8 mouse cellular contexts compared by ENCODE assay signal in the genomic region with DNA sequence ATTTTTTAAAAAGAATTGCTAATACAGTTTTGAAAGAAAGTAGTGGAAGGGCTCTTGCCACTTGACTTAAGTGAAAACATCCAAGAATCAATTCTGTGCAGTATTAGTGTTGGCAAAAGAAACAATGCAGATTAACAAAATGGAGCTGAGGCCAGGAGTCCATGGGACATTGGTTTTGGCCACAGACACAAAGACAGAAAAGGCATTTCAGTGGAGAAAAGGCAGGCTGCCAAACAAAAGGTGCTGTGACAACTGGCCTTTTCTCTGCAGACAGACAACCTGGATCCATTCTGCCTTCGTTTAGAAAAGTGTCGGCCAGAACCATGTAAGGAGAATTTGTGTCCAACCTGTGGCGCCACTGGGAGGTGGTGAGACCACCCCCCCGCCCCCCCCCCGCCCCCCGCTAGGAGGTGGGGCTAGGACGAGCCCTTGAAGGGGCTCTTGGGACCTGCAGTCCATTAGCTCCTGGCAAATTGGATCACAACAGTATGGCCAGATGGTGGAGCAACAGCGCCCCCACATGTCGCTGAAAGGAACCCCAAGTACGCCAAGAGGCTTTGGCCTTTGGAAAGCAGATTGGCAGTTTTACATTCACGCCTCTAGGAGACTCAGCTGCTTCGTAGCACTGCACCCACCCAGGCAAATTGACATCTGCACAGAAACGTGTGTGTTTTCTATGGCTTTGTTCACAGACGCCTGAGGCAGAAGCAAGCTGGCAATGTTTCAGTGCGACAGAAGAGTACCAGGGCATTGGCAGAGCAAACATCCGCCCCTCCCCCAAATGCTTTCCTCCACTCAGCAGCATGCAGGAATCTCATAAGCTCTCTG. TPM values are rescaled to one million over a fixed set of nuclear protein-coding genes. Genes with fewer than 3 reads are reported as not detected.
DNase-seq lines count a peak whose midpoint lies in the region; ATAC-seq and TF ChIP-seq lines count a peak whose summit lies in the region.

No protein-coding gene starts in this region.

- H3K9ac ChIP-seq in heart, embryonic 13.5 days = peak overlapping the region; percentile 72
- H3K9ac ChIP-seq in kidney, postnatal 0 days (ENCODE audit: low read depth, low read length) = no peak overlapping the region
- no peak overlapping the region for H3K9ac ChIP-seq in liver, adult 2 months (ENCODE audit: low read depth, low read length)
- H3K9ac ChIP-seq in neural tube, embryonic 11.5 days (ENCODE audit: low read length) = no peak overlapping the region
- peak overlapping the region; percentile 50 for H3K9ac ChIP-seq in stomach, embryonic 16.5 days (ENCODE audit: low read length)

- no peaks in the 10 kb centered on the region for H3K79me2 ChIP-seq in liver, adult 2 months (ENCODE audit: control insufficient read depth, insufficient read depth, low read length)

- no peaks in the 10 kb centered on the region for H3K36me3 ChIP-seq in heart, embryonic 13.5 days
- H3K36me3 ChIP-seq in kidney, postnatal 0 days (ENCODE audit: insufficient read depth, low read length) = no peaks in the 10 kb centered on the region
- no peaks in the 10 kb centered on the region for H3K36me3 ChIP-seq in liver, adult 2 months (ENCODE audit: control insufficient read depth, insufficient read depth, low read length)
- no peaks in the 10 kb centered on the region for H3K36me3 ChIP-seq in neural tube, embryonic 11.5 days (ENCODE audit: control insufficient read depth, insufficient read depth, low read length)
- no peaks in the 10 kb centered on the region for H3K36me3 ChIP-seq in stomach, embryonic 16.5 days (ENCODE audit: control insufficient read depth, insufficient read depth, low read length)

- no peaks in the 10 kb centered on the region for H3K4me1 ChIP-seq in bone marrow macrophage, adult 2 months (ENCODE audit: control insufficient read depth, insufficient read depth, low read length)
- peaks cover 26% of the 10 kb centered on the region for H3K4me1 ChIP-seq in heart, embryonic 13.5 days
- H3K4me1 ChIP-seq in kidney, postnatal 0 days (replicated peaks; ENCODE audit: insufficient read depth, low read length) = no peaks in the 10 kb centered on the region
- H3K4me1 ChIP-seq in liver, adult 2 months (ENCODE audit: control insufficient read depth, insufficient read depth, low read length) = peaks cover 22% of the 10 kb centered on the region
- no peaks in the 10 kb centered on the region for H3K4me1 ChIP-seq in neural tube, embryonic 11.5 days (ENCODE audit: control insufficient read depth, insufficient read depth, low read length)
- H3K4me1 ChIP-seq in stomach, embryonic 16.5 days (ENCODE audit: control insufficient read depth, insufficient read depth, low read length) = peaks cover 3% of the 10 kb centered on the region; the same call in 1 of the 2 replicates

- TF ChIP-seq CTCF in bone marrow macrophage, adult 2 months (IDR thresholded peaks at IDR 0.05; ENCODE audit: low read depth, low read length) = peak; percentile 58
- TF ChIP-seq CTCF in kidney, postnatal 0 days (IDR thresholded peaks at IDR 0.05; ENCODE audit: low read depth) = peak; percentile 89
- peak; percentile 94 for TF ChIP-seq CTCF in liver, adult 2 months (IDR thresholded peaks at IDR 0.05; ENCODE audit: low read depth, low read length)

- ATAC-seq in heart, embryonic 13.5 days (ENCODE audit: extremely low read depth, insufficient number of reproducible peaks, low FRiP score, low TSS enrichment) = peak; percentile 60; the same call in 1 of the 2 replicates
- peak; percentile 83 for ATAC-seq in kidney, postnatal 0 days (replicated peaks; ENCODE audit: low FRiP score, low read depth)
- ATAC-seq in neural tube, embryonic 11.5 days (ENCODE audit: insufficient read depth, low FRiP score, low TSS enrichment) = peak; percentile 83
- ATAC-seq in stomach, embryonic 16.5 days (ENCODE audit: insufficient read depth, low FRiP score) = peak; percentile 81

- 3% methylated on average over 16 of the region's 16 CpGs for WGBS in heart, embryonic 13.5 days
- 3% methylated on average over 16 of the region's 16 CpGs for WGBS in kidney, postnatal 0 days
- 3% methylated on average over 16 of the region's 16 CpGs for WGBS in liver, adult 2 months
- 5% methylated on average over 16 of the region's 16 CpGs for WGBS in neural tube, embryonic 11.5 days
- 3% methylated on average over 16 of the region's 16 CpGs for WGBS in stomach, embryonic 16.5 days

- peak overlapping the region; percentile 66 for H3K4me2 ChIP-seq in heart, embryonic 13.5 days
- H3K4me2 ChIP-seq in kidney, postnatal 0 days (ENCODE audit: low read length) = peak overlapping the region; percentile 46
- peak overlapping the region; percentile 32; the same call in 1 of the 2 replicates for H3K4me2 ChIP-seq in neural tube, embryonic 11.5 days (ENCODE audit: low read depth)
- H3K4me2 ChIP-seq in stomach, embryonic 16.5 days (ENCODE audit: low read depth, low read length) = peak overlapping the region; percentile 50

- peak; percentile 78 for DNase-seq in A20 (ENCODE audit: low read depth, low spot score)
- DNase-seq in fat pad, adult 2 months (ENCODE audit: extremely low read depth, low read depth, low spot score) = peak; percentile 64
- DNase-seq in kidney, postnatal 0 days (ENCODE audit: low spot score) = peak; percentile 98
- DNase-seq in liver, adult 2 months (ENCODE audit: extremely low read depth, low read depth, low spot score) = peak; percentile 95
- DNase-seq in neural tube, embryonic 11.5 days (ENCODE audit: low spot score) = peak; percentile 89

- peaks cover 24% of the 10 kb centered on the region; the same call in 1 of the 2 replicates for H3K27me3 ChIP-seq in heart, embryonic 13.5 days (replicated peaks)
- H3K27me3 ChIP-seq in kidney, postnatal 0 days (ENCODE audit: insufficient read depth, low read length) = no peaks in the 10 kb centered on the region
- H3K27me3 ChIP-seq in liver, adult 2 months (ENCODE audit: control insufficient read depth, insufficient read depth, low read length) = no peaks in the 10 kb centered on the region
- H3K27me3 ChIP-seq in neural tube, embryonic 11.5 days (ENCODE audit: control insufficient read depth, insufficient read depth, low read length) = no peaks in the 10 kb centered on the region
- no peaks in the 10 kb centered on the region for H3K27me3 ChIP-seq in stomach, embryonic 16.5 days (ENCODE audit: control insufficient read depth, insufficient read depth, low read length)

- H3K4me3 ChIP-seq in bone marrow macrophage, adult 2 months (ENCODE audit: insufficient read depth, low read length) = no peak overlapping the region
- H3K4me3 ChIP-seq in heart, embryonic 13.5 days = peak overlapping the region; percentile 31
- no peak overlapping the region for H3K4me3 ChIP-seq in kidney, postnatal 0 days (replicated peaks; ENCODE audit: low read depth, low read length)
- no peak overlapping the region for H3K4me3 ChIP-seq in liver, adult 2 months (ENCODE audit: insufficient read depth, low read depth, low read length)
- no peak overlapping the region for H3K4me3 ChIP-seq in neural tube, embryonic 11.5 days (ENCODE audit: low read depth, low read length)
- peak overlapping the region; percentile 27 for H3K4me3 ChIP-seq in stomach, embryonic 16.5 days (replicated peaks; ENCODE audit: low read length)

- TF ChIP-seq POLR2A in bone marrow macrophage, adult 2 months (IDR thresholded peaks at IDR 0.05; ENCODE audit: borderline replicate concordance, low read depth, low read length) = no peak
- no peak for TF ChIP-seq POLR2A in liver, adult 2 months (IDR thresholded peaks at IDR 0.05; ENCODE audit: extremely low read depth, insufficient read depth, low read length)

- H3K9me3 ChIP-seq in heart, embryonic 13.5 days = no peaks in the 10 kb centered on the region
- H3K9me3 ChIP-seq in kidney, postnatal 0 days (replicated peaks; ENCODE audit: low read length) = no peaks in the 10 kb centered on the region
- no peaks in the 10 kb centered on the region for H3K9me3 ChIP-seq in neural tube, embryonic 11.5 days (ENCODE audit: control insufficient read depth, low read length)
- no peaks in the 10 kb centered on the region for H3K9me3 ChIP-seq in stomach, embryonic 16.5 days (replicated peaks; ENCODE audit: control insufficient read depth, low read length)

- no peak overlapping the region for H3K27ac ChIP-seq in bone marrow macrophage, adult 2 months (ENCODE audit: insufficient read depth, low read depth, low read length)
- no peak overlapping the region; the same call in 1 of the 2 replicates for H3K27ac ChIP-seq in heart, embryonic 13.5 days (replicated peaks)
- no peak overlapping the region for H3K27ac ChIP-seq in kidney, postnatal 0 days
- H3K27ac ChIP-seq in liver, adult 2 months (replicated peaks; ENCODE audit: insufficient read depth, low read depth, low read length) = no peak overlapping the region
- H3K27ac ChIP-seq in neural tube, embryonic 11.5 days (ENCODE audit: low read depth, low read length) = no peak overlapping the region
- no peak overlapping the region for H3K27ac ChIP-seq in stomach, embryonic 16.5 days (ENCODE audit: low read length)

RNA-seq across cellular contexts. Expression of a gene that starts 8.5 kb away (rescaled TPM):
- 1.2 TPM in 1 of 2 replicates, not detected in the other for polyA plus RNA-seq in bone marrow macrophage, adult 2 months (2012; ENCODE audit: insufficient read depth, insufficient read length, missing spikeins)
- 34.8 and 36.2 TPM in 2 replicates for polyA plus RNA-seq in heart, embryonic 13.5 days (2015; fragmentation: Nextera tagmentation; extraction: Ambion mirVana)
- 29.0 and 30.4 TPM in 2 replicates for polyA plus RNA-seq in kidney, postnatal 0 days (2015; fragmentation: Nextera tagmentation; extraction: Ambion mirVana)
- total RNA-seq in liver, adult 2 months (2014; rRNA removed) = 2.7 and 2.8 TPM in 2 replicates
- 3.0 and 3.8 TPM in 2 replicates for polyA plus RNA-seq in liver, adult 2 months (2012; rRNA removed)
- 15.8 and 18.9 TPM in 2 replicates for polyA plus RNA-seq in neural tube, embryonic 11.5 days (2014; fragmentation: Nextera tagmentation; extraction: Ambion mirVana)
- 43.5 and 52.2 TPM in 2 replicates for polyA plus RNA-seq in stomach, embryonic 16.5 days (2015; fragmentation: Nextera tagmentation; extraction: Ambion mirVana)

RNA-seq across cellular contexts. Expression of a gene that starts 18.5 kb away (rescaled TPM):
- not detected in 2 replicates for polyA plus RNA-seq in bone marrow macrophage, adult 2 months (2012; ENCODE audit: insufficient read depth, insufficient read length, missing spikeins)
- not detected in 2 replicates for polyA plus RNA-seq in heart, embryonic 13.5 days (2015; fragmentation: Nextera tagmentation; extraction: Ambion mirVana)
- polyA plus RNA-seq in kidney, postnatal 0 days (2015; fragmentation: Nextera tagmentation; extraction: Ambion mirVana) = not detected in 2 replicates
- not detected in 2 replicates for total RNA-seq in liver, adult 2 months (2014; rRNA removed)
- 0.05 TPM in 1 of 2 replicates, not detected in the other for polyA plus RNA-seq in liver, adult 2 months (2012; rRNA removed)
- not detected in 2 replicates for polyA plus RNA-seq in neural tube, embryonic 11.5 days (2014; fragmentation: Nextera tagmentation; extraction: Ambion mirVana)
- polyA plus RNA-seq in stomach, embryonic 16.5 days (2015; fragmentation: Nextera tagmentation; extraction: Ambion mirVana) = not detected in 2 replicates

RNA-seq across cellular contexts. Expression of a gene that starts 36.0 kb away (rescaled TPM):
- 0.35 and 0.39 TPM in 2 replicates for polyA plus RNA-seq in bone marrow macrophage, adult 2 months (2012; ENCODE audit: insufficient read depth, insufficient read length, missing spikeins)
- polyA plus RNA-seq in heart, embryonic 13.5 days (2015; fragmentation: Nextera tagmentation; extraction: Ambion mirVana) = 1.8 and 1.9 TPM in 2 replicates
- 1.2 TPM in 2 replicates for polyA plus RNA-seq in kidney, postnatal 0 days (2015; fragmentation: Nextera tagmentation; extraction: Ambion mirVana)
- 0.09 and 0.54 TPM in 2 replicates for total RNA-seq in liver, adult 2 months (2014; rRNA removed)
- 0.52 and 0.78 TPM in 2 replicates for polyA plus RNA-seq in liver, adult 2 months (2012; rRNA removed)
- 2.8 and 4.4 TPM in 2 replicates for polyA plus RNA-seq in neural tube, embryonic 11.5 days (2014; fragmentation: Nextera tagmentation; extraction: Ambion mirVana)
- 0.98 and 1.6 TPM in 2 replicates for polyA plus RNA-seq in stomach, embryonic 16.5 days (2015; fragmentation: Nextera tagmentation; extraction: Ambion mirVana)

Comparison
In these comparisons a context has a peak if more than half of its experiments do, and no peak if none do; other contexts are left out.
1. H3K4me3 ChIP-seq: peak in heart, embryonic 13.5 days (single experiment) and stomach, embryonic 16.5 days (single experiment); none in bone marrow macrophage, adult 2 months (single experiment), kidney, postnatal 0 days (single experiment), liver, adult 2 months (single experiment) and neural tube, embryonic 11.5 days (single experiment).
2. H3K9ac ChIP-seq: peak in heart, embryonic 13.5 days (single experiment) and stomach, embryonic 16.5 days (single experiment); none in kidney, postnatal 0 days (single experiment), liver, adult 2 months (single experiment) and neural tube, embryonic 11.5 days (single experiment).
3. Peak in every context shown above with its lines, with median percentiles within 50 percentile points of each other: DNase-seq, CTCF ChIP-seq, ATAC-seq and H3K4me2 ChIP-seq.